In genomic region chr12:105253796-105254195, GRCm38 (mm10) we compare ENCODE assay signal across 32 mouse cellular contexts. TPM values are rescaled to one million over a fixed set of nuclear protein-coding genes. Genes with fewer than 3 reads are reported as not detected.
DNase-seq lines count a peak whose midpoint lies in the region; ATAC-seq lines count a peak whose summit lies in the region.
"Had no signal": no experiment of that assay in that cellular context is flagged by ENCODE, and none has a peak within 500 bp of the region (broad histone marks: within the 10 kb centered on the region; RNA-seq: fewer than 3 reads in every experiment).

No protein-coding gene starts in this region.

- H3K4me1 ChIP-seq in heart, embryonic 11.5 days (ENCODE audit: control insufficient read depth, insufficient read depth, low read length): peaks cover 2% of the 10 kb centered on the region; the same call in 1 of the 2 replicates
- H3K4me1 ChIP-seq in megakaryocyte, embryonic 14.5 days: no peaks in the 10 kb centered on the region; the same call in 1 of the 2 replicates
- H3K4me1 ChIP-seq in limb, embryonic 12.5 days (replicated peaks): peaks cover 10% of the 10 kb centered on the region

- H3K4me2 ChIP-seq in heart, embryonic 11.5 days: no peak overlapping the region
- no peak overlapping the region for H3K4me2 ChIP-seq in limb, embryonic 12.5 days
- H3K4me2 ChIP-seq: embryonic facial prominence, embryonic 13.5 days; forebrain, embryonic 12.5 days; forebrain, embryonic 15.5 days; hindbrain, embryonic 12.5 days; hindbrain, embryonic 15.5 days had no signal

- no peak overlapping the region for H3K27ac ChIP-seq in heart, embryonic 11.5 days (ENCODE audit: low read depth, low read length)
- no peak overlapping the region for H3K27ac ChIP-seq in limb, embryonic 12.5 days
- H3K27ac ChIP-seq: embryonic facial prominence, embryonic 13.5 days; forebrain, embryonic 12.5 days; forebrain, embryonic 15.5 days; heart, adult 2 months; heart, embryonic 10.5 days; hindbrain, embryonic 12.5 days; hindbrain, embryonic 15.5 days had no signal

- no peak overlapping the region for H3K9ac ChIP-seq in heart, embryonic 11.5 days (ENCODE audit: low read depth, low read length)
- H3K9ac ChIP-seq in limb, embryonic 12.5 days (replicated peaks): no peak overlapping the region
- H3K9ac ChIP-seq: embryonic facial prominence, embryonic 13.5 days; forebrain, embryonic 12.5 days; forebrain, embryonic 15.5 days; hindbrain, embryonic 12.5 days; hindbrain, embryonic 15.5 days had no signal

- no peak overlapping the region for H3K4me3 ChIP-seq in heart, embryonic 11.5 days (ENCODE audit: low read depth, low read length)
- peak overlapping the region; percentile 54 for H3K4me3 ChIP-seq in megakaryocyte, embryonic 14.5 days (replicated peaks)
- H3K4me3 ChIP-seq in limb, embryonic 12.5 days (replicated peaks): no peak overlapping the region
- H3K4me3 ChIP-seq: embryonic facial prominence, embryonic 13.5 days; erythroblast, embryonic 14.5 days; forebrain, embryonic 12.5 days; forebrain, embryonic 15.5 days; heart, adult 2 months; heart, embryonic 10.5 days; hindbrain, embryonic 12.5 days; hindbrain, embryonic 15.5 days had no signal

- H3K36me3 ChIP-seq in heart, embryonic 11.5 days (ENCODE audit: control insufficient read depth, insufficient read depth, low read length): no peaks in the 10 kb centered on the region
- no peaks in the 10 kb centered on the region for H3K36me3 ChIP-seq in megakaryocyte, embryonic 14.5 days (replicated peaks; ENCODE audit: low read length)
- no peaks in the 10 kb centered on the region for H3K36me3 ChIP-seq in limb, embryonic 12.5 days
- H3K36me3 ChIP-seq: embryonic facial prominence, embryonic 13.5 days; forebrain, embryonic 12.5 days; forebrain, embryonic 15.5 days; heart, embryonic 10.5 days; hindbrain, embryonic 12.5 days; hindbrain, embryonic 15.5 days had no signal

- peak; percentile 74 for DNase-seq in heart, adult 11 months
- DNase-seq in ovary, postnatal 36 days (ENCODE audit: low spot score): no peak
- DNase-seq: adrenal gland, adult 2 months; adrenal gland, postnatal 14 days; B cell, adult 2 months; cerebellum, adult 18-20 months; cerebellum, adult 9-10 months; cerebellum, postnatal 14 days; gastrocnemius, postnatal 25 days; heart, adult 2 months had no signal

- WGBS in heart, embryonic 11.5 days (ENCODE audit: insufficient replicate concordance): 79% methylated on average over 3 of the region's 3 CpGs
- 95% methylated on average over 3 of the region's 3 CpGs for WGBS in limb, embryonic 12.5 days

- H3K27me3 ChIP-seq in heart, embryonic 11.5 days (ENCODE audit: control insufficient read depth, insufficient read depth, low read length): no peaks in the 10 kb centered on the region; the same call in 1 of the 2 replicates
- no peaks in the 10 kb centered on the region for H3K27me3 ChIP-seq in megakaryocyte, embryonic 14.5 days (replicated peaks)
- H3K27me3 ChIP-seq in limb, embryonic 12.5 days: 0 out of 2 replicates have a peak, but pooled peaks cover 5% of the 10 kb centered on the region
- H3K27me3 ChIP-seq: forebrain, embryonic 15.5 days; hindbrain, embryonic 12.5 days; hindbrain, embryonic 15.5 days had no signal

- H3K9me3 ChIP-seq in heart, embryonic 11.5 days (replicated peaks; ENCODE audit: control insufficient read depth, low read length): no peaks in the 10 kb centered on the region
- H3K9me3 ChIP-seq in megakaryocyte, embryonic 14.5 days: peaks cover 10% of the 10 kb centered on the region
- H3K9me3 ChIP-seq in limb, embryonic 12.5 days: no peaks in the 10 kb centered on the region
- H3K9me3 ChIP-seq: embryonic facial prominence, embryonic 13.5 days; forebrain, embryonic 12.5 days; forebrain, embryonic 15.5 days; heart, embryonic 10.5 days; hindbrain, embryonic 12.5 days; hindbrain, embryonic 15.5 days had no signal

- ATAC-seq in heart, embryonic 11.5 days (replicated peaks; ENCODE audit: insufficient number of reproducible peaks, low FRiP score, low TSS enrichment): no peak
- no peak for ATAC-seq in megakaryocyte, adult 5-6 weeks (ENCODE audit: poor library complexity, severe bottlenecking)
- peak; percentile 52; the same call in 1 of the 2 replicates for ATAC-seq in limb, embryonic 12.5 days (ENCODE audit: insufficient number of reproducible peaks, insufficient read depth, low FRiP score, low TSS enrichment, low read depth)
- ATAC-seq: forebrain, embryonic 15.5 days; inflammation-experienced regulatory T-cells, adult 6 months; intestine, embryonic 16.5 days had no signal

RNA-seq across cellular contexts. Expression of gene Tcl1, which starts 31.2 kb away (rescaled TPM):
- not detected in 2 replicates for polyA plus RNA-seq in heart, embryonic 11.5 days (2014; fragmentation: Nextera tagmentation; extraction: Ambion mirVana)
- not detected in 2 replicates for polyA plus RNA-seq in megakaryocyte, embryonic 14.5 days (2012; ENCODE audit: insufficient read depth, low replicate concordance)
- not detected in 2 replicates for total RNA-seq in megakaryocyte, adult 5-6 weeks (2015)
- not detected in 2 replicates for total RNA-seq in megakaryocyte, adult 5-6 weeks (2017)
- not detected in 2 replicates for polyA plus RNA-seq in limb, embryonic 12.5 days (2016; fragmentation: Nextera tagmentation; extraction: Ambion mirVana)
- total RNA-seq: adrenal gland, postnatal 14 days; CH12.LX; gastrocnemius, adult 8-10 months; gastrocnemius, postnatal 25 days; heart, adult 2 months; heart, postnatal 25 days; hematopoietic stem cell, adult 5-6 weeks; MEL had no signal
- polyA plus RNA-seq: adrenal gland, adult 2 months; embryonic facial prominence, embryonic 13.5 days; erythroblast, embryonic 14.5 days; forebrain, embryonic 12.5 days; forebrain, embryonic 15.5 days; gonadal fat pad, adult 2 months; heart, adult 2 months; heart, embryonic 10.5 days; heart, embryonic 14.5 days; heart, postnatal 0 days; hindbrain, embryonic 12.5 days; hindbrain, embryonic 15.5 days; inflammation-experienced regulatory T-cells, adult 6 months; intestine, embryonic 16.5 days had no signal

RNA-seq across cellular contexts. Expression of gene Tcl1b4, which starts 52.0 kb away (rescaled TPM):
- polyA plus RNA-seq in heart, embryonic 11.5 days (2014; fragmentation: Nextera tagmentation; extraction: Ambion mirVana): not detected in 2 replicates
- not detected in 2 replicates for polyA plus RNA-seq in megakaryocyte, embryonic 14.5 days (2012; ENCODE audit: insufficient read depth, low replicate concordance)
- total RNA-seq in megakaryocyte, adult 5-6 weeks (2015): not detected in 2 replicates
- total RNA-seq in megakaryocyte, adult 5-6 weeks (2017): not detected in 2 replicates
- not detected in 2 replicates for polyA plus RNA-seq in limb, embryonic 12.5 days (2016; fragmentation: Nextera tagmentation; extraction: Ambion mirVana)
- total RNA-seq: adrenal gland, adult 2 months; adrenal gland, postnatal 14 days; adrenal gland, postnatal 4 days; CH12.LX; gastrocnemius, adult 8-10 months; gastrocnemius, postnatal 25 days; heart, adult 2 months; heart, postnatal 25 days; hematopoietic stem cell, adult 5-6 weeks; MEL had no signal
- polyA plus RNA-seq: adrenal gland, adult 2 months; embryonic facial prominence, embryonic 13.5 days; erythroblast, embryonic 14.5 days; forebrain, embryonic 12.5 days; forebrain, embryonic 15.5 days; gonadal fat pad, adult 2 months; heart, adult 2 months; heart, embryonic 10.5 days; heart, embryonic 14.5 days; heart, postnatal 0 days; hindbrain, embryonic 12.5 days; hindbrain, embryonic 15.5 days; inflammation-experienced regulatory T-cells, adult 6 months; intestine, embryonic 16.5 days had no signal
